Mouse (Mus musculus) midbrain, embryonic 11.5 days (tissue): ENCODE measurements around the gene Clec2l. TPM values are rescaled to one million over a fixed set of nuclear protein-coding genes. Genes with fewer than 3 reads are reported as not detected.

ENCODE experiments used
- ATAC-seq: fragments of 200-750 bp; cut with Nextera tagmentation; 2 replicates; pipeline ENCODE4 v1.8.0; 2017; ENCODE audit warnings: moderate TSS enrichment, moderate library complexity; ENCODE audit not compliant: low FRiP score
- DNase-seq: peaks from one replicate; pipeline ENCODE4 v3.0.0; 2015; ENCODE audit warnings: low spot score; ENCODE audit errors: missing footprints
- H3K27ac ChIP-seq: fragments of 300-500 bp; sonication (generic); 2 replicates; pipeline ENCODE4 v1.5.1; 2014; ENCODE audit warnings: low read depth, low read length
- H3K27me3 ChIP-seq: fragments of 300-500 bp; sonication (generic); 2 replicates; pipeline ENCODE4 v1.6.1; 2014; ENCODE audit warnings: mild to moderate bottlenecking, low read length, moderate library complexity, mixed read lengths; ENCODE audit not compliant: control insufficient read depth, insufficient read depth
- H3K36me3 ChIP-seq: fragments of 300-500 bp; sonication (generic); 2 replicates; pipeline ENCODE4 v1.6.1; 2014; ENCODE audit warnings: mild to moderate bottlenecking, low read length, moderate library complexity, mixed read lengths; ENCODE audit not compliant: control insufficient read depth, insufficient read depth
- H3K4me1 ChIP-seq: fragments of 300-500 bp; sonication (generic); 2 replicates; pipeline ENCODE4 v1.6.1; 2014; ENCODE audit warnings: low read length; ENCODE audit not compliant: control insufficient read depth, insufficient read depth
- H3K4me2 ChIP-seq: fragments of 300-500 bp; sonication (generic); 2 replicates; pipeline ENCODE4 v1.6.1; 2014; ENCODE audit warnings: mild to moderate bottlenecking, moderate library complexity
- H3K4me3 ChIP-seq: fragments of 300-500 bp; sonication (generic); 2 replicates; pipeline ENCODE4 v1.5.1; 2014; ENCODE audit warnings: low read depth, low read length
- H3K9ac ChIP-seq: fragments of 300-500 bp; sonication (generic); 2 replicates; pipeline ENCODE4 v1.6.1; 2014; ENCODE audit warnings: low read length
- H3K9me3 ChIP-seq: fragments of 300-500 bp; sonication (generic); 2 replicates; pipeline ENCODE4 v1.6.1; 2016; ENCODE audit warnings: low read length; ENCODE audit not compliant: control insufficient read depth
- WGBS: fragments of 180-500 bp; shearing (Covaris S2); extraction: QIAGEN DNeasy Blood & Tissue Kit; methylation state at CpG from one replicate; pipeline ENCODE4 v1.1.7; 2014; 5-methylcytosine and 5-hydroxymethylcytosine counted together
- polyA plus RNA-seq: library from polyadenylated mRNA; unstranded; fragments of >200 nt; fragmentation: Nextera tagmentation; extraction: Ambion mirVana; gene quantifications from 2 replicates; pipeline ENCODE4 v1.2.1, GENCODE M21; 2014

Clec2l gene
- 2.1 and 2.2 TPM in 2 replicates for polyA plus RNA-seq

DNA sequence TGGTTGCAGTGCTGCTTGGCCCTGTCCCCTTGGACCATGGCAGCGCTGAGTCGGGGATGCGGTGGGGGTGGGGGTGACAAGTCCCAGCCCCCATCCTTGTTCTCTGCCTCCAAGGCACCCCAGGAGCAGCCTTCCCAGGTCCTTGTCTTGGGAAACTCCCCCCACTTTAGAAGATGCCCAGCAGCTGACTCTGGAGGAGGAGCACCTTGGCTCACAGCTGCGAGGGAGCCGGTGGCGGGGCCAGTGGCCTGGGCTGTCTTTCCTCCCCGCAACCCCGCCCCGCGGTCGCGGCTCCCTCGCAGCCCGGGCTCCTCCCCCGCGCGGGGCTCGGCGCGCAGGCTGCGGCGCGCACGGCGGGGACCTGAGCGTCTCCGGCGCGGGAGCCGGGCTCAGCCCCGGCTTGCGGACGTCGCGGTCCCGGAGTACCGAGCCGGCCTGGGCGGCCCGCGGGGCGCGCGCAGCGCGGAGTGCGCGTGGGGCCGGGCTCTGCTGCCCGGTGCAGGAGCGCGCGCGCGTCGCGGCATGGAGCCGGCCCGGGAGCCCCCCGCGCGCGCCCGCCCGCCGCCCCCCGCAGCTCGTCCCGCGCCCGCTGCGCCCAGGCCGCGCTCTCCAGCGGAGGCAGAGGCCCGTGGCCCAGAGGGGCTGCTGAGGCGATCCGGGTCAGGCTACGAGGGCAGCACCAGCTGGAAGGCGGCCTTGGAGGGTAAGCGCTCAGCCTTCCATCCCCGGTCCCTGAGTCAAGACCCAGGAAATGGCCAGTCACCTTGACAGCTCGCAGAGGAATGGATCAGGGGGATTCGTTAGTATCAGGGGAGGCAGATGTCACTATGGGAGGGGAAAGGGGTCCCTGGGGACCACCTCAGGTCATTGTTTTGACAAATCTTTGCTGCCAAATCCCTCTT lies at the start of gene Clec2l:
Gene Clec2l, plus strand, starts transcription at position 356 of the 902 bp plus-strand sequence.
- DNase-seq = peak; percentile 94
- ATAC-seq = peak; percentile 85
- Histone ChIP-seq H3K27me3 (peaks cover 14% of the 10 kb centered on the region), H3K9me3 (no peaks in the 10 kb centered on the region), H3K9ac (peak within 1 kb of the TSS; percentile 55), H3K27ac (no peak within 1 kb of the TSS), H3K4me2 (peak within 1 kb of the TSS; percentile 77), H3K4me3 (peak within 1 kb of the TSS; percentile 61), H3K36me3 (no peaks in the 10 kb centered on the region), H3K4me1 (peaks cover 6% of the 10 kb centered on the region)
- under 1% methylated on average over 59 of the region's 84 CpGs for WGBS

DNA sequence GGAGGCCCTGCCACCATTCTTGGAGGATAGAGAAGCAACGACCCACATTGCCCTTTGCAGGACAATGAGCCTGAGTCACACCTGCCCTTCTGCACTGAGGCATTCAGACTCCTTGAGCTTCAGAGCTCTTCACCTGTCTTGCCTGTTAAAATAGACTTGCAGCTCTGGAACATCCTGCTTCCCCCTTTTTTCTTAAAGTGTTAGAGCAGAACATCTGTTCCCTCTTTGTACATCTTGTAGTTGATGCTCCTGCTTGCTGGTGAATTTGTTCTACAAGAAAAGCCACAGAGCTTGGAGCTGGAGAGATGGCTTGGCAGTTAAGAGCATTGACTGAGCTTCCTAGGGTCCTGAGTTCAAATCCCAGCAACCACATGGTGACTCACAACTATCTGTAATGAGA lies 40.5 kb upstream of the Clec2l start:
- peaks cover 20% of the 10 kb centered on the region for H3K36me3 ChIP-seq
- no peak overlapping the region for H3K4me2 ChIP-seq
- 93% methylated on average over 1 of the region's 1 CpGs for WGBS
- no peaks in the 10 kb centered on the region for H3K27me3 ChIP-seq
- ATAC-seq (no peak), DNase-seq (peak; percentile 28)
- no peak overlapping the region for H3K9ac ChIP-seq
- no peaks in the 10 kb centered on the region for H3K4me1 ChIP-seq
- no peaks in the 10 kb centered on the region for H3K9me3 ChIP-seq
- no peak overlapping the region for H3K27ac ChIP-seq
- H3K4me3 ChIP-seq = no peak overlapping the region

- no peak for ATAC-seq
- H3K4me3 ChIP-seq = no peak overlapping the region
Measured at GRCm38 (mm10) chr6:38623457-38623856, 39.4 kb upstream of the Clec2l start.

DNA sequence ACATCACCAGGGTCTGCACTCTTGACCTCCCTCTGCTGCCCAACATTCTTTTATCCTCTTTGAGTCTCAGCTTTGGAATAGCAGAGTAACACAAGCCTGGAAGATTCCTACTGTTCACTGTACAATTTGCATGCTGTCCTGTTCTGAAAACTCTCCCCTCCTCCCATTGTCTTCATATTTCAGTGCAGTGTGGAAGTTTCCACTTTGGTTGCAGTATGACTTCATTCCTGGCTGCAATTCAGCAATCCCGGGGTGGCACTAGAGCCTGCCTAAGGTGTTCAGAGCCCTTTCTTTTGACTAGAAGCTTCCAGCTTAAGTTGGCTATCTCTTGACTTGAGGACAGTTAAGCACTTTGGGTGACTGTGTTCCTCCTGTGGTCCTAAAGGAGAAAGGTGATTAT lies 38.4 kb upstream of the Clec2l start:
- Histone ChIP-seq H3K9me3 (no peaks in the 10 kb centered on the region), H3K9ac (no peak overlapping the region), H3K4me2 (no peak overlapping the region), H3K36me3 (peaks cover 4% of the 10 kb centered on the region; the same call in 1 of the 2 replicates), H3K4me3 (no peak overlapping the region), H3K4me1 (no peaks in the 10 kb centered on the region), H3K27ac (no peak overlapping the region), H3K27me3 (no peaks in the 10 kb centered on the region)
- 86% methylated on average over 1 of the region's 1 CpGs for WGBS
- DNase-seq (peak; percentile 72), ATAC-seq (no peak)

More at GRCm38 (mm10) chr6:38623457-38623856, 39.4 kb upstream of the Clec2l start:
- no peak overlapping the region for H3K9ac ChIP-seq
- H3K36me3 ChIP-seq = peaks cover 12% of the 10 kb centered on the region; the same call in 1 of the 2 replicates
- no peak overlapping the region for H3K4me2 ChIP-seq
- H3K27ac ChIP-seq = no peak overlapping the region
- H3K4me1 ChIP-seq = no peaks in the 10 kb centered on the region
- no peaks in the 10 kb centered on the region for H3K27me3 ChIP-seq
- no peaks in the 10 kb centered on the region for H3K9me3 ChIP-seq
- WGBS = 94% methylated on average over 2 of the region's 2 CpGs
- peak; percentile 60 for DNase-seq

GRCm38 (mm10) chr6:38626086-38626485 lies 36.8 kb upstream of the Clec2l start:
- 98% methylated on average over 5 of the region's 5 CpGs for WGBS
- H3K9ac ChIP-seq = no peak overlapping the region
- no peaks in the 10 kb centered on the region for H3K9me3 ChIP-seq
- ATAC-seq = no peak
- H3K36me3 ChIP-seq = no peaks in the 10 kb centered on the region
- DNase-seq = peak; percentile 17
- H3K4me2 ChIP-seq = no peak overlapping the region
- H3K4me3 ChIP-seq = no peak overlapping the region
- no peak overlapping the region for H3K27ac ChIP-seq
- H3K27me3 ChIP-seq = no peaks in the 10 kb centered on the region
- H3K4me1 ChIP-seq = no peaks in the 10 kb centered on the region

DNA sequence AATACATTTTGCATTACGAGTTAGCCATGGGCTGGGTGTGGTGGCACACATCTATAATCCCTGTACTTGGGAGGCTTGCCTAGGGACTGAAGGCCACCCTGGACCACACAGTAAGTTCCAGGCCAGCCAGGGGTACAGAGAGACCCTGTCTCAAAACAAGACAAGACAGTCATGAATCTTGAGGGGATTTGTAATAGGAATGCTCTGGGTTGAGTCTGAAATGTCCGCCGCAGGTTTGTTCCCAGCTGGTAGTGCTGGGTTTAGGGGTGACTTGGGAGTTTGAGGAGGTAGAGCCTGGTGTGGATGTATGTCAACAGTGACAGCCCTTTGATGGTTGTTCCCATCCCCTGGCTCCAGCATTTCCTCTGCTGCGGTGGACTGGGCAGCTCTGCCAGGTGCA lies 35.8 kb upstream of the Clec2l start:
- H3K9ac ChIP-seq = no peak overlapping the region
- no peak overlapping the region for H3K4me2 ChIP-seq
- no peaks in the 10 kb centered on the region for H3K9me3 ChIP-seq
- no peaks in the 10 kb centered on the region for H3K36me3 ChIP-seq
- H3K27ac ChIP-seq = no peak overlapping the region
- no peak overlapping the region for H3K4me3 ChIP-seq
- H3K4me1 ChIP-seq = no peaks in the 10 kb centered on the region
- ATAC-seq (no peak), DNase-seq (no peak)
- WGBS = 95% methylated on average over 4 of the region's 4 CpGs
- no peaks in the 10 kb centered on the region for H3K27me3 ChIP-seq

- H3K9ac ChIP-seq = no peak overlapping the region
- H3K4me1 ChIP-seq = no peaks in the 10 kb centered on the region
- H3K9me3 ChIP-seq = no peaks in the 10 kb centered on the region
- H3K4me2 ChIP-seq = no peak overlapping the region
- H3K27me3 ChIP-seq = no peaks in the 10 kb centered on the region
- DNase-seq (no peak), ATAC-seq (no peak)
- H3K4me3 ChIP-seq = no peak overlapping the region
- no peak overlapping the region for H3K27ac ChIP-seq
- H3K36me3 ChIP-seq = no peaks in the 10 kb centered on the region
- WGBS = 89% methylated on average over 4 of the region's 4 CpGs
Measured at GRCm38 (mm10) chr6:38627486-38627885, 35.4 kb upstream of the Clec2l start.

DNA sequence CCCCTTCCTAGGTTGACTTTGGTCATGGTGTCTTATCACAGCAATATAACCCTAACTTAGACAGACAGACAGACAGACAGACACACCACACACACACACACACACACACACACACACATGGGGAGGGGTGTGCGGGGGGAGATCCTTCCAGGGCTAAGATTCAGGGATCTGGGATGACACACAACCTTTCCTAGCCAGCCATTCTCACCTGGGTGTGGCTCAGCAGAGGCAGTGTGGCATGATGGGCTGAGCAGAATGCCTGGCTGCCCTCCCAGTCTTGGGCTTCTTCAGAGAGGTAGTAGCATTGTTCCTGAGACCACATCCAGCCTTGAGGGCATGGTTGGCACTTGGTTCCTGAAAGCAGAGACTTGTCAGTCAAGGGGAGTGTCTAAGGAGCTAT lies 33.3 kb upstream of the Clec2l start:
- 81% methylated on average over 1 of the region's 1 CpGs for WGBS
- H3K27me3 ChIP-seq = no peaks in the 10 kb centered on the region
- no peaks in the 10 kb centered on the region for H3K36me3 ChIP-seq
- H3K9me3 ChIP-seq = no peaks in the 10 kb centered on the region
- H3K4me2 ChIP-seq = no peak overlapping the region
- ATAC-seq = no peak
- no peak overlapping the region for H3K9ac ChIP-seq
- H3K4me1 ChIP-seq = no peaks in the 10 kb centered on the region
- H3K27ac ChIP-seq = no peak overlapping the region
- no peak for DNase-seq
- no peak overlapping the region for H3K4me3 ChIP-seq

- Histone ChIP-seq H3K27ac (no peak overlapping the region), H3K4me2 (no peak overlapping the region), H3K9ac (no peak overlapping the region), H3K9me3 (no peaks in the 10 kb centered on the region), H3K4me1 (peaks cover 13% of the 10 kb centered on the region), H3K36me3 (no peaks in the 10 kb centered on the region), H3K27me3 (peaks cover 30% of the 10 kb centered on the region), H3K4me3 (no peak overlapping the region)
- 85% methylated on average over 2 of the region's 2 CpGs for WGBS
- ATAC-seq = no peak
- DNase-seq = peak; percentile 64
Measured at GRCm38 (mm10) chr6:38632826-38633225, 30.0 kb upstream of the Clec2l start.
